Mouse (Mus musculus): ENCODE measurements around the gene Ep400. TPM values are rescaled to one million over a fixed set of nuclear protein-coding genes. Genes with fewer than 3 reads are reported as not detected.
"Not testable (repeated sequence)": the region's sequence is repeated elsewhere in the genome, so short reads cannot be mapped to it uniquely, and the experiment has no call there.

Gene Ep400
- polyA plus RNA-seq, 1 experiment from 2014 or later = 45.5 TPM

GRCm38 (mm10) chr5:110780761-110781528 lies 10.4 kb upstream of the Ep400 start:
- no peaks in the 10 kb centered on the region for H3K9me3 ChIP-seq (ENCODE audit: control insufficient read depth, low read length)
- 59% methylated on average over 10 of the region's 10 CpGs for WGBS
- H3K4me3 ChIP-seq (replicated peaks; ENCODE audit: low read length) = peak overlapping the region; percentile 69

GRCm38 (mm10) chr5:110779998-110780760 lies 9.7 kb upstream of the Ep400 start, which contains the start of gene Pus1:
Pus1 (minus strand) TSS chr5:110780659.
- DNase-seq (ENCODE audit: low spot score) (peak; percentile 90), ATAC-seq (ENCODE audit: low FRiP score) (peak; percentile 82)
- Histone ChIP-seq H3K27ac (no peak within 1 kb of the TSS), H3K4me2 (replicated peaks) (peak within 1 kb of the TSS; percentile 92), H3K27me3 (ENCODE audit: control insufficient read depth, insufficient read depth, low read length) (no peaks in the 10 kb centered on the region), H3K9ac (peak within 1 kb of the TSS; percentile 73), H3K4me3 (replicated peaks; ENCODE audit: low read length) (peak within 1 kb of the TSS; percentile 69), H3K9me3 (ENCODE audit: control insufficient read depth, low read length) (no peaks in the 10 kb centered on the region), H3K36me3 (replicated peaks; ENCODE audit: control insufficient read depth, insufficient read depth) (peaks cover 23% of the 10 kb centered on the region), H3K4me1 (replicated peaks; ENCODE audit: control insufficient read depth, insufficient read depth, low read length) (peaks cover 6% of the 10 kb centered on the region; the same call in 1 of the 2 replicates)
- WGBS = 0% methylated on average over 57 of the region's 57 CpGs

More at GRCm38 (mm10) chr5:110780761-110781528, 10.4 kb upstream of the Ep400 start:
- no peak for DNase-seq (ENCODE audit: low spot score)
- Histone ChIP-seq H3K27me3 (ENCODE audit: control insufficient read depth, insufficient read depth, low read length) (no peaks in the 10 kb centered on the region), H3K36me3 (replicated peaks; ENCODE audit: control insufficient read depth, insufficient read depth) (peaks cover 22% of the 10 kb centered on the region), H3K27ac (no peak overlapping the region), H3K4me2 (replicated peaks) (peak overlapping the region; percentile 92), H3K9ac (peak overlapping the region; percentile 73), H3K4me1 (replicated peaks; ENCODE audit: control insufficient read depth, insufficient read depth, low read length) (peaks cover 6% of the 10 kb centered on the region; the same call in 1 of the 2 replicates)
- peak; percentile 58; the same call in 1 of the 2 replicates for ATAC-seq (ENCODE audit: low FRiP score)

GRCm38 (mm10) chr5:110779276-110779997 lies 8.9 kb upstream of the Ep400 start:
- H3K36me3 ChIP-seq (replicated peaks; ENCODE audit: control insufficient read depth, insufficient read depth) = peaks cover 26% of the 10 kb centered on the region
- H3K4me3 ChIP-seq (replicated peaks; ENCODE audit: low read length) = peak overlapping the region; percentile 69
- H3K27me3 ChIP-seq (ENCODE audit: control insufficient read depth, insufficient read depth, low read length) = no peaks in the 10 kb centered on the region
- DNase-seq (ENCODE audit: low spot score) = no peak
- H3K9me3 ChIP-seq (ENCODE audit: control insufficient read depth, low read length) = no peaks in the 10 kb centered on the region
- peaks cover 6% of the 10 kb centered on the region; the same call in 1 of the 2 replicates for H3K4me1 ChIP-seq (replicated peaks; ENCODE audit: control insufficient read depth, insufficient read depth, low read length)
- 22% methylated on average over 15 of the region's 15 CpGs for WGBS
- no peak overlapping the region for H3K27ac ChIP-seq
- peak overlapping the region; percentile 73 for H3K9ac ChIP-seq
- H3K4me2 ChIP-seq (replicated peaks) = peak overlapping the region; percentile 92
- ATAC-seq (ENCODE audit: low FRiP score) = no peak

- H3K4me1 ChIP-seq (replicated peaks; ENCODE audit: control insufficient read depth, insufficient read depth, low read length) = peaks cover 6% of the 10 kb centered on the region; the same call in 1 of the 2 replicates
- WGBS = 89% methylated on average over 12 of the region's 12 CpGs
- H3K9me3 ChIP-seq (ENCODE audit: control insufficient read depth, low read length) = no peaks in the 10 kb centered on the region
- H3K27me3 ChIP-seq (ENCODE audit: control insufficient read depth, insufficient read depth, low read length) = no peaks in the 10 kb centered on the region
- H3K4me3 ChIP-seq (replicated peaks; ENCODE audit: low read length) = no peak overlapping the region
- no peak for DNase-seq (ENCODE audit: low spot score)
- H3K9ac ChIP-seq = no peak overlapping the region
- no peak overlapping the region for H3K4me2 ChIP-seq (replicated peaks)
- no peak for ATAC-seq (ENCODE audit: low FRiP score)
- no peak overlapping the region for H3K27ac ChIP-seq
- H3K36me3 ChIP-seq (replicated peaks; ENCODE audit: control insufficient read depth, insufficient read depth) = peaks cover 33% of the 10 kb centered on the region
These were observed 7.7 kb upstream of the Ep400 start for GRCm38 (mm10) chr5:110778263-110778662.

- no peaks in the 10 kb centered on the region for H3K9me3 ChIP-seq (ENCODE audit: control insufficient read depth, low read length)
- no peak overlapping the region for H3K4me2 ChIP-seq (replicated peaks)
- peaks cover 6% of the 10 kb centered on the region; the same call in 1 of the 2 replicates for H3K4me1 ChIP-seq (replicated peaks; ENCODE audit: control insufficient read depth, insufficient read depth, low read length)
- no peak overlapping the region for H3K9ac ChIP-seq
- H3K4me3 ChIP-seq (replicated peaks; ENCODE audit: low read length) = no peak overlapping the region
- no peak for ATAC-seq (ENCODE audit: low FRiP score)
- peaks cover 43% of the 10 kb centered on the region for H3K36me3 ChIP-seq (replicated peaks; ENCODE audit: control insufficient read depth, insufficient read depth)
- DNase-seq (ENCODE audit: low spot score) = no peak
- H3K27me3 ChIP-seq (ENCODE audit: control insufficient read depth, insufficient read depth, low read length) = no peaks in the 10 kb centered on the region
- 95% methylated on average over 2 of the region's 2 CpGs for WGBS
- H3K27ac ChIP-seq = no peak overlapping the region
These were observed 5.6 kb upstream of the Ep400 start for GRCm38 (mm10) chr5:110776141-110776540.

- H3K27ac ChIP-seq = no peak overlapping the region
- ATAC-seq (ENCODE audit: low FRiP score) = no peak
- H3K9me3 ChIP-seq (ENCODE audit: control insufficient read depth, low read length) = no peaks in the 10 kb centered on the region
- peaks cover 5% of the 10 kb centered on the region for H3K4me1 ChIP-seq (replicated peaks; ENCODE audit: control insufficient read depth, insufficient read depth, low read length)
- no peak overlapping the region for H3K4me3 ChIP-seq (replicated peaks; ENCODE audit: low read length)
- H3K36me3 ChIP-seq (replicated peaks; ENCODE audit: control insufficient read depth, insufficient read depth) = peaks cover 43% of the 10 kb centered on the region
- DNase-seq (ENCODE audit: low spot score) = no peak
- no peak overlapping the region for H3K4me2 ChIP-seq (replicated peaks)
- H3K27me3 ChIP-seq (ENCODE audit: control insufficient read depth, insufficient read depth, low read length) = no peaks in the 10 kb centered on the region
- 95% methylated on average over 11 of the region's 11 CpGs for WGBS
- H3K9ac ChIP-seq = no peak overlapping the region
These were observed 4.0 kb upstream of the Ep400 start for GRCm38 (mm10) chr5:110774511-110774910.

- H3K4me1 ChIP-seq (replicated peaks; ENCODE audit: control insufficient read depth, insufficient read depth, low read length) = peaks cover 15% of the 10 kb centered on the region
- H3K9ac ChIP-seq; H3K4me2 ChIP-seq (replicated peaks); H3K27ac ChIP-seq; ATAC-seq (ENCODE audit: low FRiP score); H3K4me3 ChIP-seq (replicated peaks; ENCODE audit: low read length); H3K27me3 ChIP-seq (ENCODE audit: control insufficient read depth, insufficient read depth, low read length); H3K9me3 ChIP-seq (ENCODE audit: control insufficient read depth, low read length); DNase-seq (ENCODE audit: low spot score): not testable (repeated sequence)
- 96% methylated on average over 10 of the region's 10 CpGs for WGBS
- peaks cover 43% of the 10 kb centered on the region for H3K36me3 ChIP-seq (replicated peaks; ENCODE audit: control insufficient read depth, insufficient read depth)
These were observed 2.4 kb upstream of the Ep400 start for GRCm38 (mm10) chr5:110772945-110773344.

- peak overlapping the region; percentile 82 for H3K4me2 ChIP-seq (replicated peaks)
- peak overlapping the region; percentile 95 for H3K27ac ChIP-seq
- no peaks in the 10 kb centered on the region for H3K9me3 ChIP-seq (ENCODE audit: control insufficient read depth, low read length)
- under 1% methylated on average over 51 of the region's 58 CpGs for WGBS
- H3K4me3 ChIP-seq (replicated peaks; ENCODE audit: low read length) = peak overlapping the region; percentile 88
- H3K4me1 ChIP-seq (replicated peaks; ENCODE audit: control insufficient read depth, insufficient read depth, low read length) = peaks cover 15% of the 10 kb centered on the region
- peak overlapping the region; percentile 95 for H3K9ac ChIP-seq
- peak; percentile 56 for DNase-seq (ENCODE audit: low spot score)
- peaks cover 26% of the 10 kb centered on the region for H3K36me3 ChIP-seq (replicated peaks; ENCODE audit: control insufficient read depth, insufficient read depth)
- H3K27me3 ChIP-seq (ENCODE audit: control insufficient read depth, insufficient read depth, low read length) = no peaks in the 10 kb centered on the region
- ATAC-seq (ENCODE audit: low FRiP score) = no peak; the same call in none of the 2 replicates
These were observed 479 bp downstream of the Ep400 start for GRCm38 (mm10) chr5:110770031-110770445.

Measured in hindbrain, embryonic 14.5 days (tissue).